Mouse (Mus musculus): ENCODE data around the gene Srm.

The Srm gene

GRCm38 (mm10) chr4:148601871-148602270, 10.6 kb downstream of the Srm start:
- DNase-seq (ENCODE audit: low spot score in 2 of 2), result no peak

GRCm38 (mm10) chr4:148602357-148603120, 11.2 kb downstream of the Srm start, which contains the start of gene Masp2:
TSS of gene Masp2 (plus strand) at chr4:148602554.
- no peak for DNase-seq (ENCODE audit: low spot score in 2 of 2)

- no peak for DNase-seq (ENCODE audit: low spot score in 2 of 2)
Observed at GRCm38 (mm10) chr4:148603376-148604139, 12.3 kb downstream of the Srm start.

GRCm38 (mm10) chr4:148604141-148604540, 12.8 kb downstream of the Srm start:
- DNase-seq (ENCODE audit: low spot score in 2 of 2), result no peak

GRCm38 (mm10) chr4:148604541-148605165, 13.3 kb downstream of the Srm start:
- peak; percentile 30 to 55 for DNase-seq (ENCODE audit: low spot score in 2 of 2)

- peak; percentile 65 to 79 for DNase-seq (ENCODE audit: low spot score in 2 of 2)
Observed at GRCm38 (mm10) chr4:148607758-148608157, 16.5 kb downstream of the Srm start.

GRCm38 (mm10) chr4:148609805-148610204, 18.5 kb downstream of the Srm start:
- DNase-seq (ENCODE audit: low spot score in 2 of 2), result no peak

GRCm38 (mm10) chr4:148610631-148611364, 19.5 kb downstream of the Srm start:
- DNase-seq (ENCODE audit: low spot score in 2 of 2), result no peak

GRCm38 (mm10) chr4:148612557-148612956, 21.3 kb downstream of the Srm start:
- DNase-seq (ENCODE audit: low spot score in 2 of 2), result no peak

GRCm38 (mm10) chr4:148613738-148614137, 22.4 kb downstream of the Srm start:
- no peak for DNase-seq (ENCODE audit: low spot score in 2 of 2)

- DNase-seq (ENCODE audit: low spot score in 2 of 2), result no peak
Observed at GRCm38 (mm10) chr4:148619805-148620204, 28.5 kb downstream of the Srm start.

GRCm38 (mm10) chr4:148620718-148621117, 29.4 kb downstream of the Srm start:
- no peak for DNase-seq (ENCODE audit: low spot score in 2 of 2)

GRCm38 (mm10) chr4:148622485-148622884, 31.2 kb downstream of the Srm start:
- DNase-seq (ENCODE audit: low spot score in 2 of 2), result no peak

- DNase-seq (ENCODE audit: low spot score in 2 of 2), result no peak
Observed at GRCm38 (mm10) chr4:148623609-148624008, 32.3 kb downstream of the Srm start.

GRCm38 (mm10) chr4:148625010-148625409, 33.7 kb downstream of the Srm start:
- no peak for DNase-seq (ENCODE audit: low spot score in 2 of 2)

- DNase-seq (ENCODE audit: low spot score in 2 of 2), result peak; percentile 51 to 57
Observed at GRCm38 (mm10) chr4:148625756-148626622, 34.7 kb downstream of the Srm start.

- peak; percentile 96 to 97 for DNase-seq (ENCODE audit: low spot score in 2 of 2)
Observed at GRCm38 (mm10) chr4:148626623-148627185, 35.4 kb downstream of the Srm start, which contains the start of gene Tardbp. TSS of gene Tardbp (minus strand) at chr4:148627019.

GRCm38 (mm10) chr4:148627246-148627645, 35.9 kb downstream of the Srm start:
- no peak for DNase-seq (ENCODE audit: low spot score in 2 of 2)

GRCm38 (mm10) chr4:148632013-148632692, 40.9 kb downstream of the Srm start:
- no peak for DNase-seq (ENCODE audit: low spot score in 2 of 2)
